Mouse (Mus musculus) B cell, adult 2 months (primary cell): ENCODE results near the gene Eif2b3.

Experiments
- DNase-seq, 2 experiments: peaks; one replicate each; pipeline ENCODE4 v3.0.0; 2022

Eif2b3 gene

GRCm38 (mm10) chr4:117017738-117018137 lies 1.5 kb upstream of the Eif2b3 start:
- DNase-seq = peak; percentile 12 to 17

- DNase-seq = no peak
Measured at GRCm38 (mm10) chr4:117018327-117018726, 875 bp upstream of the Eif2b3 start.

- DNase-seq = no peak
Measured at GRCm38 (mm10) chr4:117023469-117023868, 4.3 kb downstream of the Eif2b3 start.

GRCm38 (mm10) chr4:117031105-117031504 lies 11.9 kb downstream of the Eif2b3 start:
- peak in 1 of 2 experiments; percentile 9 for DNase-seq

- DNase-seq = no peak
Measured at GRCm38 (mm10) chr4:117039925-117040687, 20.9 kb downstream of the Eif2b3 start.

GRCm38 (mm10) chr4:117040791-117041190 lies 21.6 kb downstream of the Eif2b3 start:
- DNase-seq = no peak

- DNase-seq = no peak
Measured at GRCm38 (mm10) chr4:117041283-117041721, 22.1 kb downstream of the Eif2b3 start.

- DNase-seq = no peak
Measured at GRCm38 (mm10) chr4:117048836-117049235, 29.6 kb downstream of the Eif2b3 start.

- no peak for DNase-seq
Measured at GRCm38 (mm10) chr4:117049485-117049884, 30.3 kb downstream of the Eif2b3 start.

- no peak for DNase-seq
Measured at GRCm38 (mm10) chr4:117052626-117053025, 33.4 kb downstream of the Eif2b3 start.

GRCm38 (mm10) chr4:117053956-117054355 lies 34.8 kb downstream of the Eif2b3 start:
- DNase-seq = no peak

GRCm38 (mm10) chr4:117056102-117056501 lies 36.9 kb downstream of the Eif2b3 start:
- DNase-seq = no peak

- no peak for DNase-seq
Measured at GRCm38 (mm10) chr4:117056514-117056913, 37.3 kb downstream of the Eif2b3 start.

GRCm38 (mm10) chr4:117058512-117058911 lies 39.3 kb downstream of the Eif2b3 start:
- no peak for DNase-seq

- DNase-seq = no peak
Measured at GRCm38 (mm10) chr4:117062700-117063390, 43.6 kb downstream of the Eif2b3 start.

- DNase-seq = no peak
Measured at GRCm38 (mm10) chr4:117068035-117068434, 48.8 kb downstream of the Eif2b3 start.

GRCm38 (mm10) chr4:117069647-117070046 lies 50.4 kb downstream of the Eif2b3 start:
- no peak for DNase-seq

GRCm38 (mm10) chr4:117070624-117071023 lies 51.4 kb downstream of the Eif2b3 start:
- no peak for DNase-seq

GRCm38 (mm10) chr4:117071183-117071582 lies 52.0 kb downstream of the Eif2b3 start:
- DNase-seq = no peak

- no peak for DNase-seq
Measured at GRCm38 (mm10) chr4:117087948-117088640, 68.9 kb downstream of the Eif2b3 start.

GRCm38 (mm10) chr4:117090586-117090985 lies 71.4 kb downstream of the Eif2b3 start:
- no peak for DNase-seq

GRCm38 (mm10) chr4:117094626-117095361 lies 75.6 kb downstream of the Eif2b3 start:
- DNase-seq = no peak
